Mouse (Mus musculus) lung, postnatal 14 days (tissue): ENCODE measurements at regions not wholly inside any gene's neighbourhood (a gene's known extent, or its start where the extent isn't known, plus 50 kb on each side); places are given as distances from the start of the nearest gene placed in this dataset.

Experiments
- DNase-seq: peaks from one replicate; pipeline ENCODE4 v3.0.0; 2021

DNA sequence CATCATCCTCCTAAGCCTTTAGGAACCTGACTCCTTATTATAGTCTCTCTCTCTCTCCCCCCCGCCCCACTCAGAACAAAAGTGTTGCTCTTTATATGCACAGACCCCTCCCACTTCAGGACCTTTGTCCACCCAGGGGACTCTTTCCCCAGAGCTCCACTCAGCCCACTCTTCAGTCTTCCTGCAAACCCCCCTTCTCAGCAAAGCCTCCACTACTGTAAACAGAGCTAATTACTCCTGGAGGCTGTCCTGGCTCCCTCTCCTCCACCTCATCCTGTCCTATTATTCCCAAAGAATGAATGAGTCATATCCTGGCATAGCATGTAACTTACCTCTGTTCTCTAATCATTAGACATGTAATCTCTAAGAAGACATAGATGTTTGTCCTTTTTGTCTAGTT is 82.8 kb upstream of the Galnt15 start:
- no peak for DNase-seq

DNA sequence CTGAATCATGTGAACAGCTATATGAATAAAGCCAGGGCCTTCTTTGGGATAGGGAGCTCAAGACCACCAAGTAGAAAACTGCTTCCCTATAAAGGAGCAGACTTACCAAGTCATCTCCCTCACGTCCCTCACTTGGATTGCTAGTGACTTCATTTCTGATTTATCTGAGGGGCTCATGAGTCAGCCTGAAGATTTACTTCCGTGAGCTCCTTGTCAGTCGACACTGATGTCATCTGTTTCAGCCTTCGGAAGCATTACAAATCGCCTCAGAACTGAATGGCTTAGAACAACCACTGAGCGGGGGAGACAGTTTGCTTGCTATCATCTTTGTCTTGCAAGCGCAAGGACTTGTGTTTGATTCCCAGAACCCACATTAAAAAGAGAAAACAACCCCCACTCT is 81.5 kb upstream of the Galnt15 start:
- no peak for DNase-seq

DNA sequence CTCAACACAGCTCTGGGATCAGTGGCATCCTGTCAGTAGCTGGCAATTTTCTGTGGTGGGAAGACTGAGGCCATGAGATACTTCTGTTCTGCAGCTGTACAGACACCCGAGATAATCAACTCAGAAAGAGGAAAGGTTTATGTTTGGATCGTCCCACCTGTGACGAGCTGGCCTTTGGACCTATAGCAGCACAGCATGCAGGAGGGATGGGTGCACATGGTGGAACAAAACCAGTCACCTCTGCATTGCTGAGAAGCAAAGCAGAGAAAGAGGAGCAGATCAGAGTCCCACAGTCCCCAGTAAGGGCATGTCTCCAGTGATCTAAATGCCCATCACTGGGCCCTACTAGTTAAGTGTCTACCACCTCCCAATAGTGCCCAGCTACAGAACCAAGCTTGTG is 76.9 kb upstream of the Galnt15 start:
- DNase-seq = no peak

DNA sequence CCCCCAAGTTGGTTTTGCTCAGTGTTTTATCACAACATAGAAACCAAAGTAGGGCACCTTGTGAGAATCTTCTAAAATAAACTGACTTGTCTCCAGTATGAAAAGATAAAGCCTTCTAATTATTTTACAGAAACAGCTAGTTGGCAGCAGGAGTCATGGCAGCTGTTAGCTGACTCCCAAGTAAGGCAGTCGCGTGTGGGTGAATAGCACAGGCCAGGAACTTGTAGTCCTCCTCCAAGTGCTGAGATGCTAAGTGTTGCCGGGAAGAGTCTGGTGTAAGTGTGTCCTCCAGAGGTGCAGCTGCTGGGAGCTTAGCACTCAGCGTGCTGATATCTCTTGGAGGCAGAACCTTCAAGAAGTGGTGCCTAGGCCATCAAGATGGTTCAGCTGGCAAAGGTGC is 75.0 kb upstream of the Galnt15 start:
- no peak for DNase-seq

DNA sequence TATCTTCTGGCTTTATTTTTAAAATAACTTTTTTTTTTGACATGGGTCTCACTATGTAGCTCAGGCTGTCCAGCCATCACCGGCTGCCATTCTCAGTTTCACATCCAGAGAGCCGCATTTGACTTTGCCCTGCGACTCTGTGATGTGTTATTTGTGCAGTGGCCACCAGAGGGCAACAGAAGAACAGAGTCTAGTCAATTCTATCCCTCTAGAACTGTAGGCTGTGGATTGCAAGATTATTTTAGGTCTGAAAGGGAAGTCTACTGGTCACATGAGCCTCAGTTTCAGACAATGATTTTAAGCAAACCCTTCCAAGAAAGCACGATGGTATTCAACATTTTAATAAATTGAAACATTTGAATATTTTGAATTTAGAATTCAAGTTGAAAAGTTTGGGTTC is 73.8 kb upstream of the Galnt15 start:
- peak; percentile 90 for DNase-seq

DNA sequence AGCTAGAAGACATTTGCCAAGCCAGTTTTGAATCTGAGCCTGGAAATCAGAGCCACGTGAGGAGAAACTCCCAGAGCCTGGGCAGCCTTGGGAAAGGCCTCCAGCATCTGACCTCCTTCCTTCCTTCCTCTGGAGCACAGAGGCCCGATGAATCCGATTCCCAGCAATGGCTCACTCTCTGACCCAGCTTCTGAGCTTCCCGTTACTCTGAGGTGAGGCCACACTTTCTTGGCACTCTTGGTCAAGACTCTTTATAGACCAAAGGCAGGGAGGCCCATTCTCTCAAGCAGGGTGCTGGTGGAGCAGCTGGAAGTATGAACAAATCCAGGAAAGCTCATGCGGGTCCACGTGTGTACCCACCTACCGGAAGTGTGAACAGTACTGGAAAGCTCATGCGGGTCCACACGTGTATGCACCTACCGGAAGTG is 71.6 kb upstream of the Galnt15 start:
- no peak for DNase-seq

DNA sequence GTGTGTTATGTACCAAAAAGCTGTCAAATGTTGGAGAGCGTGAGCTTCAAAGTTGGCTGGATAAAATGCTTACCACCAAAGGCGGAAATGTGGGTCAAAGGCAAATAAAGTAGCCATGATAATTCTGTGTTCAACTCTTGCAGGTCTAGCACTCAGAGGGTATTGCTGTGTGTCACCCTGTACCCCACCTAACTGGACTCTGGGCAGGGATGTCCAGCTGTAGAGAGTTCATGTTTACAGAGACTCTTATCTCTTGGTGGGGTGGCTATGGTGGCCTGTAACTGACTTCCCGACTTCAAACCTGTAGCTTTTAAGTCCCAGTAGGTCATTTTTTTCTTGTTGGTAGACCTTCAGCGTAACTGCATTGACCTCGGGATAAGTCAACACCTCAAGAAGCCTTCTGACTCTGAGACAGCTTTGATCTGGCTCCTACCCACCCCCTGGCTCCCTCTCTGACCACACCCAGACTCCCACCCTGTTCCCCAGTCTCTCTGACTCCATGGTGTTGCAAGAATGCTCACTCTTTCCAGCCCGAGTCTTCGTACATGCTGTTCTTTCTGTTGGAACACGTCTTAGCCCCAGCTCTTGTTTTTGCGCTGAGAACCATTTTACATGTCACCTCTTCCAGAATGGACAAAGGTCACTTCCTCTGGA is 68.5 kb upstream of the Galnt15 start:
- DNase-seq = peak; percentile 35

DNA sequence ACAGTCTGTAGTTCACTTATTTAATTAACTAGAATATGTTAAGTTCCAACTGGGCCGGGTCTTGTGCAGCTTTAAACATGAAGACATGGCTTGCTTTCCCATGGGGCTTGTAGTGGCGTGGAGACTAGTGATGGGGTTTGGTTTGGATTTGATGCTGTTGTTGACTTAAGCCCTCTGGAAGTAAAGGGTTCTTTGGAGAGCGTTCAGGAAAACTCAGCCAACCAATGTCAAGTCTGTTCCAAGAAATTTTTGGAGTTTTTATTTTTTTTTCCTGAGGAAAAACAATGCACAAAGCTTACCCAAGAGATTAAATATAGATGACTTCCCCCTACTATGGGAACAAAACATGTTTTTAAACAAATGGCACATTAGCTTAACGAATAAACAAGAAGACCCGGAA is 67.3 kb upstream of the Galnt15 start:
- DNase-seq = no peak

DNA sequence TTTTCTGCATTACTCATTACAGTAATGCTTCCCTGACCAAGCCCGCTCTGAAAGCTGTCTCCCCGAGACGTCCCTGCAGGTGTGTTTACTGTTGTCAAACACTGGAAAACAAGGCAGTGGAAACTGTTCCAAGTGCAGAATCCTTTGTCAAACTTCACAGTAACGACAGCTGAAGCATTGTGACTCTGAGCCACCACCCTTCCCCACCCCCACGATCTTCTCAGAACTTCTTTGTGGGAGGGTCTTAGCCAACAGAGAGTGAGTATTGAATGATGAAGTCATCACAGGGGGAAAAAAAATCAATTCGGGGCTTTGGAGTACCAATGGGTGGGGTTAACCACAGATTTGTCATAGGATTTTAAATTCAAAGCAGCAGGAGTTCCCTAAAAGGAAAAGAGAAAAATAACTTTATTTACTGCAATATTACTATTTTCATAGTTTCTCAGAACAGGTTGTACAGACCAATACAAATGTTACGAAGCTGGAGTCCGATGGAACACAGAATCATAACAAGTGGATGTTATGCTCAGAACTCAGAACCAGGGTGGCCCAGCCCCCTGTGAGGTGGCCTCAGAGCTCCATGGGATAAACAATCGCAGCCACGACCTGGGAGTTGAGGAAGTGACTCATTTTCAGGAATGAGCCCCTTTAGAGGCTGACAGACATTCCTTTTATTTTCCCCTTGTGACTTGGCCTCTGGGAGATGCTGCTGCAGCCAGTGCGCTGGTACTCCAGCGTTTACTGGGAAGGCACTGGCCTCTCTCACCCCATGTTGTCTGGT is 65.5 kb upstream of the Galnt15 start:
- DNase-seq = peak; percentile 43

DNA sequence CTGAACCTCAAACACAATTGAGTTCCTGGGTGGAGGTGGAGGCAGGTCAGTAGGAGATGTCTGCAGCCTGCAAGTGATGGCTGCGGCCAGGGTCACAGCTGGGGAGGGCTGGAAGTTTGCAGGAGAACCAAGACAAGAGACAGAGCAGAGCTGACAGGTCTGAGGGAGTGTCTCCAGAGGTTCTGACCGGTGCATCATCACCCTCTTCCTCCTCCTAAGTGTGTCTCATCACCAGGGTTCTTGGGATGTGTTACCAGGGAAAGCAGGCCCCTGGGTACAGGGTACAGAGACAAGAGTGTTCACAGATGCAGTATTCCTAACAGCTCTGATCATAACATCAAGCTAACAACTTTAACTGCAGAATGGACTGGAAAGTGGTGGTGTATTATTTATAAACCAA is 64.7 kb upstream of the Galnt15 start:
- DNase-seq = no peak

DNA sequence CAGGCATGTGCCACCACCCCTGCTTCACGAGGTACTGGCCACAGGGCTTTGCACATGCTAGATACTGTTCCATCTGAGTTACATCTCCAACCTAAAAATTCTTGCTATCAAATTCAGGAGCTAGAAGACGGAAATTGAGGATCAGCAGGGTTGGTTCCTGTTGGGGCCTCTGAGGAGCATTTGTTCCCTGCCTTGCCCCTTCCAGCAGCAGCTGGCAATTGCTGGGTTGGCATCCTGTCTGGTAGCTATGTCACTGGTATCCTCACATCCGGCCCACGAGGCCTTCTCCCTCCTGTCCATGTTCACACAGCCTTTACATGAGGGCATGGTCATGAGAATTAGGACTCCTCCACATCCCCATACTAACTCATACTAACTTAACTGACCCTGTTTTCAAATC is 64.0 kb upstream of the Galnt15 start:
- DNase-seq = no peak

DNA sequence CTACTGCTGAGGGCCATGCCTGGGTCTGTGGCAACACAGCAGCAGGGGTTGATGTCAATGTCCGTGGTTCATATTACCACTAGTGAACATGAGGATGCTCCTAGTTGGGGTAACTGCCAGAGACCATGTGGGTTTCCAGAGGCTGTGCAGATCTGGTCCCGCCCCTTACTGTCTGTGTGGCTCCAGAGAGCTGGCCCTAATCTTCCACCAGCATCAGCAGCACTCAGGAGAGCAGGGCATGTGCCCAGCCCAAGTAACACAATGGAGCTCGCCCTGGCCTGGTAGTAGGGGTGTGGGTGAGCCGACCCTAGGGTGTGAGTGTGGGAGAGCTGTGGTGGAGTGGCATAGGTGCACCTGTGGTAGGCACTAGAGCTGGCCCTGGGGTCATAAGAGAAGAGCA is 59.3 kb upstream of the Galnt15 start:
- no peak for DNase-seq

DNA sequence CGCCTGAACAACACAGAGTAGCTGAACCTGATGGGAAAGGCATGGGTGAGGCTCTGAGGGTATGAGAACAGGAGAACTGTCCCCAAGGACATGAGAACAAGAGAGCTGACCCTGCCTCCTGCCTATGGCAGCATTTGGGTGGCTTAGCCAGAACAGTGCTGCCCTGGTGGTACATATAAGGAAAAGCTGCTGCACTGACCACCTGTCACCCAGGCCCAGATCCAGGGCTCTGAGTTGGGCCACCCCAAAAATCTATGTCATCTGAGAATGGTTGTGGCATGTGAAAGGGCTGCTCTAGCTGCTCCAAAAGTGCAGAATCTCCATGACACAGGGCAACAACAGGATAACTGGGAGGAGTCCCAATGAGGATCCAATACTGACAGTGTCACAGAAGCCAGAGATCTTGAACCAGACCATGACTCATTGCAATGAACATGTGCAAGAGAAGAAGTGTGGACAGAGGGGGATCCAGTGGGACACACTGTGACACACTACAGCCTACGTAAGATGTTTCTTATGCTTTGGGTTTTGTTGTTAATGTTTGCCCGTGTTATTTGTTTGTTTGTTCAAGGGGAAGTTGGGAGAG is 58.5 kb upstream of the Galnt15 start:
- DNase-seq = no peak

DNA sequence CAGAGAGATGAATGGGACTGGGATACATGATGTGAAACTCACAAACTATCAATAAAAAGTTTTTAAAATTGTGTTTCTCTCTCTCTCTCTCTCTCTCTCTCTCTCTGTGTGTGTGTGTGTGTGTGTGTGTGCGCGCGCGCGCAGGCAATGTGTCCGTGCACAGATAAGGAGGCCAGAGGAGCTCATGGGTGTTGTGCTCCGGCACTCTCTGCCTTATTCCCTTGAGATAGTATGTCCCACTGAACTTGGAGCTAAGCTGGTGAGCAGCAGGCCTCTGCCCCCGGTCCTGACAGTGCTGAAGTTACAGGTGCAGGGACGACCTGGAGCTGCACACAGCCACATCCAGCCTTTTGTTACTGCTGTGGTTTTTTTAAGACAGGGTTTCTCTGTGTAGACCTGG is 57.9 kb upstream of the Galnt15 start:
- no peak for DNase-seq

DNA sequence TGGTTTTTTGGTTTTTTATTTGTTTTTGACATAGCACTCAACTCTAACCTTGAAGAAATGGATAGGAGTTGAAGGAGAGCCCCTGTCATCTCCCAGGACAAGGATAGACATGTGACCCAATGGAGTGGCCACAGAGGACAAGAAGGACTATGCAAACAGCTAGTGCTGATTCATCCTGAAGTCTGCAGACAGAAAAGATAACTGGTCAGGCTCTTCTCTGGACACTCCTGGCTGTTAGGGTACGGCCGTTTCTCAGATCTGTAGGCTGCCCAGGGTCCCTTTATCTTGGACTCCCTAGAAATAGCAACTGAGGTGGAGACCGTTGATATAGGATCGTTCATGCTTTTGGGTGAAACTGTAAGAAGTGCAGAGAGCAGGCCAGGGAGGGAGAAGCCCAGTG is 55.1 kb upstream of the Galnt15 start:
- no peak for DNase-seq

DNA sequence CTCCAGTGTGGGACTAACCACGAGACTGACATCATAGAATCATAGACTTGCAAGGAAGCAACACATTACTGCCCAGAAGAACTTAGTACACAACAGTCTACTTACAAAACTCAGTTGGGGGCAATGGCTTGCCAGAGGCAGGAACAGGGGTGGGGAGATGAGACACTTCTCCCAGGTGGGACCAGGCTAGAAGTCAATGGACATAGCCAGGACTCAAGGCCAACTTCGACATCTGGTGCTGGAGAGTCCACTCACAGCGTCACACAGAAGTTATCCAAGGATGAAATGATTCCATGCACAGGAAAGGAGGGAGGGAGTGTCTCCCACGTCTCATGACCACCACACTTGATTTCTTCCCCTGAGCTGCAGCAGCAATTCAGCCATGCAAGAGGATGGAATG is 50.6 kb upstream of the Galnt15 start:
- DNase-seq = no peak

DNA sequence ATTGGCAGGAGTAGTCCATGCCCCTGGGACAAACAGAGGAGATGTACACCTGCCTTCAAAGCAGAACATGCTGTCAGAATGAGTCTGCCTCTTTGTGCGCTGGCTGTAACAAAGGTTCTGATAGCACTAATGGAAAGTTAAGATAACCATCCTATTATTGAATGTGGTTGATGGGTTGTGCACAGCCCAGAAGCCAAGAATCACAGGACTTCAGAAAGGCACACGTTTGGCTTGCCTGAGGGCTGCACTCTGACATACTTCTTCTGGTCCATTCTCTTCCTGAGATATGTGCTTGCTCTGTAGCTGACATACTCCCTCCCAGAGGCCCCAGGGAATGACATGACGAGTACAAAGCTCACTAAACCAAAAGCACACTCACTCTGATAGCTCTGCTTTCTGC is 50.1 kb upstream of the Galnt15 start:
- DNase-seq = no peak
